Mouse (Mus musculus) retina, postnatal 7 days (tissue): ENCODE measurements around the gene Cox5a.

Experiments used
- DNase-seq: peaks from one replicate; pipeline ENCODE4 v3.0.0-alpha.2; 2012; ENCODE audit warnings: low read depth, low spot score

Gene Cox5a

GRCm38 (mm10) chr9:57561711-57562099, 40.6 kb downstream of the Cox5a start:
- DNase-seq, result no peak

- DNase-seq, result no peak
Measured at GRCm38 (mm10) chr9:57562896-57563372, 41.9 kb downstream of the Cox5a start.

GRCm38 (mm10) chr9:57564609-57565008, 43.5 kb downstream of the Cox5a start:
- no peak for DNase-seq

GRCm38 (mm10) chr9:57565741-57566221, 44.7 kb downstream of the Cox5a start:
- DNase-seq, result no peak

- no peak for DNase-seq
Measured at GRCm38 (mm10) chr9:57566846-57567245, 45.8 kb downstream of the Cox5a start.

GRCm38 (mm10) chr9:57568500-57568899, 47.4 kb downstream of the Cox5a start:
- no peak for DNase-seq

- no peak for DNase-seq
Measured at GRCm38 (mm10) chr9:57574397-57574796, 53.3 kb downstream of the Cox5a start.

- no peak for DNase-seq
Measured at GRCm38 (mm10) chr9:57575577-57575976, 54.5 kb downstream of the Cox5a start.

- DNase-seq, result no peak
Measured at GRCm38 (mm10) chr9:57577144-57577849, 56.2 kb downstream of the Cox5a start.
